Mouse (Mus musculus) heart, embryonic 10.5 days (tissue): ENCODE results near the gene Frmd4a. TPM values are rescaled to one million over a fixed set of nuclear protein-coding genes. Genes with fewer than 3 reads are reported as not detected.

Experiments used
- DNase-seq: peaks from one replicate; pipeline ENCODE4 v3.0.0-alpha.2; 2017; ENCODE audit warnings: low spot score
- H3K27ac ChIP-seq: fragments of 300-500 bp; sonication (generic); 2 replicates; pipeline ENCODE4 v1.5.1; 2016; ENCODE audit warnings: mild to moderate bottlenecking
- H3K27me3 ChIP-seq: fragments of 300-500 bp; sonication (generic); 2 replicates; pipeline ENCODE4 v1.6.1; 2016; ENCODE audit warnings: mild to moderate bottlenecking; ENCODE audit not compliant: poor library complexity, insufficient read depth, severe bottlenecking
- H3K36me3 ChIP-seq: fragments of 300-500 bp; sonication (generic); 2 replicates; pipeline ENCODE4 v1.6.1; 2016; ENCODE audit warnings: mild to moderate bottlenecking, moderate library complexity
- H3K4me1 ChIP-seq: fragments of 300-500 bp; sonication (generic); 2 replicates; pipeline ENCODE4 v1.6.1; 2016; ENCODE audit warnings: mild to moderate bottlenecking
- H3K4me3 ChIP-seq: fragments of 300-500 bp; sonication (generic); 2 replicates; pipeline ENCODE4 v1.5.1; 2016; ENCODE audit warnings: mild to moderate bottlenecking, moderate library complexity
- H3K9me3 ChIP-seq: fragments of 300-500 bp; sonication (generic); 2 replicates; pipeline ENCODE4 v1.6.1; 2016; ENCODE audit warnings: mild to moderate bottlenecking, moderate library complexity
- WGBS: fragments of 180-500 bp; shearing (Covaris S2); methylation state at CpG from one replicate; pipeline ENCODE4 v1.1.7; 2016; 5-methylcytosine and 5-hydroxymethylcytosine counted together
- polyA plus RNA-seq: library from polyadenylated mRNA; unstranded; fragments of >200 nt; fragmentation: Nextera tagmentation; extraction: Ambion mirVana; gene quantifications from 2 replicates; pipeline ENCODE4 v1.2.1, GENCODE M21; 2016

The Frmd4a gene
- polyA plus RNA-seq, 1 experiment from 2014 or later, result 29.4 TPM

DNA sequence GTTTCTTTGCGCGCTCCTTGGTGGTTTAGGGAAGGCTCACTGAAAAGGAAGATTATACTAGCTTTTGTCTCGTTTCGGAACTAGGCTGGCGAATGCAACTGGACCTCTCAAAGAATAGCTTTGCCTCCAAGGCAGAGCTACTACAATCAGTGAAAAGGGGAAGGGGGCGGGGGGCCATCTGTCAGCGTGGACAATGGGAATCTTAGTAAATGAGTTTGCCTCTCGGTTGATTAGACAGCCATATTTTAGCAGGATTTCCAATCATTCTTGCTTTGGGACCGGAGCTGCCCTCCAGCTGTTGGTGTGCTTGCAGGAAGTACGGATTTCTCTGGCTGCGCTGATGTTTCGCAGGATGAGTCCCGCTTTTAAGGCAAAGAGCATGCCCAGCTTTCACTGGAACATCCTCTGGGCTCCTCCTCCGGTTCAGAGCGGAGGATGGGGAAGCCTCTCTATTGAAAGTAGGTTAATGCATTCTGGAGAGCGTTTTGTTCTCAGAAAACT lies 135.7 kb downstream of the Frmd4a start:
- Histone ChIP-seq H3K9me3 (no peaks in the 10 kb centered on the region), H3K36me3 (no peaks in the 10 kb centered on the region), H3K4me3 (peak overlapping the region; percentile 61), H3K27me3 (peaks cover 25% of the 10 kb centered on the region; the same call in 1 of the 2 replicates), H3K4me1 (peaks cover 6% of the 10 kb centered on the region; the same call in 1 of the 2 replicates), H3K27ac (no peak overlapping the region)
- WGBS, result 9% methylated on average over 16 of the region's 16 CpGs
- DNase-seq, result no peak

DNA sequence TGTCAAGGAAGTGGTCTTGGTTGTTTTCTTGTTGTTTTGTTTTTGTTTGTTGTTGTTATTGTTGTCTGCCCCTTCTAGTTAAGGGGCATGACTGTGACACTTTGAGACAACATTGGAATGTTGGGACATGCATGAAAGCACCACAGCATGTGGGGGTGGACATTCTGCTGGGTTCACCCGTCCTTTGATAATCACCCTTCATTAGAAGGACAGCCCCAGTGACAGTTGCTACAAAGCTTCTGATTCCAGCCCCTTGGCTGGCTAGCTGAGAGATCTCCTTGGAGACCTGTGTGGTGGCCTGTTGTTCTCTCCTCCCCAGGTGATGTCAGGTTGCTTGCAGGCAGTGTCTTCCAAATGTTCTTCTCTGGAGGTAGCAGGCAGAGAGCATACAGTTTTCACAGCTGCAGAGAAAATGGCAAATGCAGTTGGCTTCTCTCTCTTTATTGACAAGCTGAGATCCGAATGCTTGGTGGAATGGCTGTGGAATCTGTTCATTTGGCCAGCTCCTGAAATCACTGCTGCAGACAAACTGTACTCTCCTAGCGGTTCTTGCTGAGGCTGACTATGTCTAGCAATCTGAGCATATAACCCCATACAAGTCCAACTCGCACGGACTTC lies 136.6 kb downstream of the Frmd4a start:
- no peak for DNase-seq
- H3K27me3 ChIP-seq, result peaks cover 25% of the 10 kb centered on the region; the same call in 1 of the 2 replicates
- no peak overlapping the region for H3K27ac ChIP-seq
- H3K36me3 ChIP-seq, result no peaks in the 10 kb centered on the region
- H3K4me1 ChIP-seq, result peaks cover 6% of the 10 kb centered on the region; the same call in 1 of the 2 replicates
- H3K9me3 ChIP-seq, result no peaks in the 10 kb centered on the region
- 66% methylated on average over 5 of the region's 5 CpGs for WGBS
- H3K4me3 ChIP-seq, result no peak overlapping the region

DNA sequence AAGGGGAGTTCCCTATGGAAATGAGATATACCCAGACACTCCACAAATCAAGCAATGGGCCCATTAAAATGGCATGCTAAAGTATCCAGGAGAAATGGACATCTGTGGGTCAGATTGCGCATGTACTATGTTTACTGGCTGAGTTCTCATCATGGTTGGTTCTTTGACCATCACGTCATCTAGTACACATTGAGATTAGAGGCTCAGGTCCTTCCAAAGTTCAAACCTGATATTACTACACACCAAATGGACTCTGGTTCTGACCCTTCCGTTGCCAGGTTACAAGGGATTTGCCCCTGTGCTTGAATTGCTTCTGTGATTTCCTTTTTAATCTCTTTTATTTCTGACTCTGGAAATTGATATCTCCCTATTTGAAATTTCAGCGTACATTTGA lies 137.1 kb downstream of the Frmd4a start:
- Histone ChIP-seq H3K9me3 (no peaks in the 10 kb centered on the region), H3K27me3 (peaks cover 25% of the 10 kb centered on the region; the same call in 1 of the 2 replicates), H3K36me3 (no peaks in the 10 kb centered on the region), H3K27ac (no peak overlapping the region), H3K4me3 (no peak overlapping the region), H3K4me1 (peaks cover 9% of the 10 kb centered on the region; the same call in 1 of the 2 replicates)
- no peak for DNase-seq
- WGBS, result 88% methylated on average over 4 of the region's 4 CpGs

DNA sequence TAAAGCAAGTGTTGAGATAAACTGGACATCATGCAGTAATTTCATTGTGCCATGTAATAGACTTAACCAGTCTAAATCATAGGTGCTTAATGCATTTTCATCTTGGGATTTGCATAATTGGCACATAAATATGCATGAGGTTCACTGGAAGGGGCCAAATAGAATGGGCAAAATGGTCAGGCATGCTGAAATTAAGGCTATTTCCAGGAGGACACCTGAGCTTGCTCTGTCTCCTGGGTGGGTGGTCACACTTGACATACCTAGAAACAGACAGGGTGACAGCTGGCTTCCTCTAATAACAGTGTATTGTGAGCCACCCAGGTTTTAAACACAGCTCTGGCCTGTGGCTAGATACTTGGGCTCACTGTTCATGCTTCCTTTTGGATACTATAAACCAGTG lies 137.9 kb downstream of the Frmd4a start:
- no peaks in the 10 kb centered on the region for H3K9me3 ChIP-seq
- H3K4me3 ChIP-seq, result no peak overlapping the region
- no peaks in the 10 kb centered on the region for H3K36me3 ChIP-seq
- H3K27me3 ChIP-seq, result peaks cover 24% of the 10 kb centered on the region; the same call in 1 of the 2 replicates
- peaks cover 12% of the 10 kb centered on the region; the same call in 1 of the 2 replicates for H3K4me1 ChIP-seq
- no peak overlapping the region for H3K27ac ChIP-seq
- no peak for DNase-seq

DNA sequence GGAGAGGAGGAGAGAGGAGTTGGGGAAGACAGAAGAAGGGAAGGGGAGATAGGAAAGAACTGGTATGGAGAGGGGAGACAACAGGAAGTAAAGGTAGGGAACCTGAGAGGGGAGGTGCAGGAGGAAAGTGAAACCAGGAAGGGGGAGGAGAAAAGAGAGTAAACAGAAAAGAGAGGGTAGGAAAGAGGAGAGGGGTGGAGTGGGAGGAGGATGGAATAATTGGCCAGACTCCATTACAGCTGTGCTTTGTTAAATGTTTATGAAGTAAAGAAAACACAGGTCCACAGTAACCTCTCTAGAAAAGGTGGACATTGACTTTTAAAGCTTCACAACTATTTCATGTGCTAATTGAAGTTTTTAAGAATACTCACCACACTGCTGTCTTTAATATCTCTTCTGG lies 139.0 kb downstream of the Frmd4a start:
- Histone ChIP-seq H3K9me3 (no peaks in the 10 kb centered on the region), H3K27me3 (peaks cover 14% of the 10 kb centered on the region; the same call in 1 of the 2 replicates), H3K4me3 (no peak overlapping the region), H3K36me3 (no peaks in the 10 kb centered on the region), H3K4me1 (peaks cover 12% of the 10 kb centered on the region; the same call in 1 of the 2 replicates), H3K27ac (no peak overlapping the region)
- DNase-seq, result no peak

DNA sequence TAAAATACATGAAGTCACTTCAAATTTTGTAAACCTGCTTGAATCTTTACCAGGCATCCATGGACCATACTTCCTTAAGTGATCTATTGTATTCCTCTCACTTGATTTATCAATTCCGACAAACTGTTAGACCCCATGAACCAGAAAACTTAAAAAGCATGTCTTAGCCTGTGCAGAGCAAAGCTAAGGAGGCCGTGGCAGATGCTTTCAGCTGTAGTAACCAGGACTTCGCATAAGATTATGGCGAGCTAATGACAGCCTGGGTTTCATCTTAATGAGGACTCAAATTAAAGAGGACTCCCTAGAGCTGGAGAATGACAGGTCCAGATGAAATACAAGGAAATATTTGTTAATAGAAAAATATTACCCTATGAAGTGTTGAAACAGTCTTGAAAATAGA lies 139.9 kb downstream of the Frmd4a start:
- Histone ChIP-seq H3K27me3 (peaks cover 8% of the 10 kb centered on the region; the same call in 1 of the 2 replicates), H3K27ac (no peak overlapping the region), H3K9me3 (no peaks in the 10 kb centered on the region), H3K4me3 (no peak overlapping the region), H3K36me3 (no peaks in the 10 kb centered on the region), H3K4me1 (peaks cover 11% of the 10 kb centered on the region; the same call in 1 of the 2 replicates)
- no peak for DNase-seq
- WGBS, result 81% methylated on average over 4 of the region's 4 CpGs

DNA sequence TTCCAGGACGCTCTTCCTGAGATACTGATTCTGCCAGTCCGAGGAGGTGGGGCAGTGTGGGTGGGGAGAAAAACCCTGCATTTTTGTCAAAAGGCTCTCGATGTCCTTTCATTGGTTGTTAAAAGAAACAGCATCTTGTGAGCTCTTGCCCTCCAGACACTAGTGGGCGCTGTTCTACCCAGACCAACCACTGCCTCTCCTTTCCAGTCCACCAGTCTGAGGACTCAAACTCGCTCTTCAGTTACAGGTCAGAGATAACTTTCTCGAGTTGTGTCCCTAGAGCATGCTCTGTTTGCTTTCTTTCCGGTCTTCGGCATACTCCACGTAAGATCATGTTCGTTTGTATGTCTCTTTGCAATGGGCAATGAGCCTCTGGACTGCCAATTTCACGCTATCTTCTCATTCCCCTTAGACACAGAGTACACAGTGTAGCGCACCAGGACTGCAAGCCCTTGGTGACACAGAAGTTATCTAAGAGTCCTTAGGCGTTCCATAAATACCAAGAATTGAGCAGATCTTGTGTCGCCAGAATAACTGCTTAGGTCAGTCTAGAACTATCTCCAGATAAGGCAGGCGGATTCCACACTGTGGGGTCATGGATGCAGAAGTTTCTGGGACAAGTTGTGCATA lies 142.2 kb downstream of the Frmd4a start:
- Histone ChIP-seq H3K4me3 (no peak overlapping the region), H3K27ac (no peak overlapping the region), H3K9me3 (no peaks in the 10 kb centered on the region), H3K36me3 (no peaks in the 10 kb centered on the region), H3K4me1 (0 out of 2 replicates have a peak, but pooled peaks cover 6% of the 10 kb centered on the region), H3K27me3 (0 out of 2 replicates have a peak, but pooled peaks cover under 1% of the 10 kb centered on the region)
- DNase-seq, result no peak
- WGBS, result 63% methylated on average over 15 of the region's 15 CpGs

DNA sequence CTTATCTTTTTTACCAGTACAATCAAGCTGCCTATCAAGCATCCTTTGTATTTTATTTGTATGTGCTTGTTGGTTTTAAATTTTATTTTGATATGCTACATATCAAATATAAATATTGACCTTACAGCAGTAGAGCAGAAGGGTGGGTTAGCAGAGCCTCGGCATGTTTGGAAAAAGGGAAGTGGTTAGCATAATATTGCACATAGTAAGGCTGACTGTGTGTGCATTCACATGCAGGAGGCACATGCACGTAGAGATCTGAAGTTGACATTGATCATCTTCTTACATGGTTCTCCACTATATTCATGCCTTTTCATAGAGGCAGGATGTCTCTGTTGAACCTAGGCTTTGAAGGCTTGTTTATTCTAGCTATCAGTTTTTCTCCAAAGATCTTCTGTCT lies 148.7 kb downstream of the Frmd4a start:
- WGBS, result 82% methylated on average over 2 of the region's 2 CpGs
- Histone ChIP-seq H3K4me1 (0 out of 2 replicates have a peak, but pooled peaks cover 10% of the 10 kb centered on the region), H3K27ac (no peak overlapping the region), H3K9me3 (peaks cover 4% of the 10 kb centered on the region), H3K27me3 (no peaks in the 10 kb centered on the region; the same call in 1 of the 2 replicates), H3K4me3 (no peak overlapping the region), H3K36me3 (no peaks in the 10 kb centered on the region)
- no peak for DNase-seq

DNA sequence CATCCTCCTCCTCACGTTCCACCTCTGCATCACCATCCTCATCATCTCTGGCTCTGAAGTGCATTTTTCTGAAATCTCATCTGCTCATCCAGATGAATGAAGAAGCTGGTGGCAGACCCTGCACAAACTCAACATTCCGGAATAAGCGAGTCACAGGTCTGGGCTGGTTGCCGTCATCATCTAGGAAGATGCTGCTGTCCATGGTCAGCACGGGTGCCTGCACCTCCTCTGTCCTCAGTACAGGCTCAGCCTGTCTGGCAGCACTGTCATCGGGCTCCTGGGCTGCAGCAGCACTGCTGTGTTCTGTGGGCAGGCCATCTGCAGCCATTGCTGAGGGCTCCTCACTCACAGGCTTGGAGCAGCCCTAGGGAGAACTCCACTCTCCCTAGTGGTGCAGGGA lies 149.6 kb downstream of the Frmd4a start:
- H3K27me3 ChIP-seq, result no peaks in the 10 kb centered on the region; the same call in 1 of the 2 replicates
- no peak overlapping the region for H3K27ac ChIP-seq
- DNase-seq, result no peak
- peaks cover 4% of the 10 kb centered on the region for H3K9me3 ChIP-seq
- no peaks in the 10 kb centered on the region for H3K36me3 ChIP-seq
- H3K4me3 ChIP-seq, result no peak overlapping the region
- WGBS, result 74% methylated on average over 6 of the region's 6 CpGs
- 0 out of 2 replicates have a peak, but pooled peaks cover 10% of the 10 kb centered on the region for H3K4me1 ChIP-seq

DNA sequence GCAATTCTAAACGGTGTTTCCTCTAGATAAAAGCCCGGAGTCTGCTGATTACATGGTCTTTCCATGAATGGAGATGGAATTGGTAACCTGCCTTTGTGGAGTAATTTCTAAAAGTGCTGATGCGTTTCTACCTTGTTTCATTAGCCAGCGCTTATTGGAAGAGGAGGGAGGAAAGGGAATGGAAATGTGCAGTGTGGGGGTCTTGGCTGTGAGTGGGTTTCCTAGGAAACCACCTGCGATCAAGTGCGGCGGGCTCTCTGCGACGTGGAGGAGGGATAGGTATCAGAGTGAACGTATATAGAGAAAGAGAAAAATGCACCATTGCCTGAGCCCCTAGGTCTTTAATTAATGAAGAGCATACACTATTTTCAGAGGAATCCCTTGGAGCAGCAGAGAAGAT lies 152.2 kb downstream of the Frmd4a start:
- Histone ChIP-seq H3K4me1 (0 out of 2 replicates have a peak, but pooled peaks cover 10% of the 10 kb centered on the region), H3K4me3 (no peak overlapping the region), H3K27me3 (no peaks in the 10 kb centered on the region; the same call in 1 of the 2 replicates), H3K36me3 (no peaks in the 10 kb centered on the region), H3K9me3 (peaks cover 4% of the 10 kb centered on the region), H3K27ac (no peak overlapping the region)
- 74% methylated on average over 10 of the region's 10 CpGs for whole genome bisulfite sequencing
- DNase-seq, result no peak

DNA sequence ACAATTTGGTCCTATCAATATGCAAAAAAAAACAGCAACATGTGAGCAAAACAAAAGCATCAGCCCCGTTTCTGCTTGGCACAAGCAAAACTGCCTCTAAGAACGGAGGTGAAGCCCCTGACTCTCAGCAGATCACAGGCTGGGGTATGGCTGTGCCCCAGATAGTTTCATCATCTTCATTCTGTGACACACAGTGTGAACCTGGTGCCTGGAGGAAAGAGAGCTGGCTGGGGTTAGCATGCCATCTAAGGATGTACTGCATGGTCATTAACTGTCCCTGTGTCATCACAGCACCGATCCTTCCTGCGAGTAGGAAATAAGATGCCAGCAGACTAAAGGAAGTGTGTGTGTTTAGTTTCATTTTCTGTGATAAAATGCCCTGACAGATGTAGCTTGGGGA lies 152.7 kb downstream of the Frmd4a start:
- Histone ChIP-seq H3K4me1 (0 out of 2 replicates have a peak, but pooled peaks cover 10% of the 10 kb centered on the region), H3K27ac (no peak overlapping the region), H3K27me3 (no peaks in the 10 kb centered on the region; the same call in 1 of the 2 replicates), H3K9me3 (peaks cover 4% of the 10 kb centered on the region), H3K36me3 (no peaks in the 10 kb centered on the region), H3K4me3 (no peak overlapping the region)
- DNase-seq, result no peak
- 82% methylated on average over 4 of the region's 4 CpGs for WGBS

DNA sequence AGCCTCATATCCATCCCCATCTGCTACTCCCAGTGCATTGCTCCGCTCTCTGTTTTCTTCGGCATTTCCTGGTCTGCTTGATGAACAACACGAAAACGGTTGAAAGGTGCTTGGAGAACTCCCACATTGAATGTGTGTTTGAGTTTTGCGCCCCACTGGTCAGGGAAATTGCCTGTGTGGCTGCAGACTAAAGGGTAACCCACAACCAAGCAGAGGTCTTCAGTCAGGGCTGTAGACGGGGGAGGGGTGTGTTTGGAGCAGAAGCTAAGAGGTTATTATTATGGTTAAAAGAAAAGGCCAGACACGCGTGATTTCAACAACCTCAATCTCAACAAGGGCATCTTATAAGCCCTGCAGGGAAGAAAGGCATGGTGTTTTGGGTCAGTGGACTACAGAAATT lies 167.5 kb downstream of the Frmd4a start:
- no peaks in the 10 kb centered on the region for H3K27me3 ChIP-seq
- no peak for DNase-seq

DNA sequence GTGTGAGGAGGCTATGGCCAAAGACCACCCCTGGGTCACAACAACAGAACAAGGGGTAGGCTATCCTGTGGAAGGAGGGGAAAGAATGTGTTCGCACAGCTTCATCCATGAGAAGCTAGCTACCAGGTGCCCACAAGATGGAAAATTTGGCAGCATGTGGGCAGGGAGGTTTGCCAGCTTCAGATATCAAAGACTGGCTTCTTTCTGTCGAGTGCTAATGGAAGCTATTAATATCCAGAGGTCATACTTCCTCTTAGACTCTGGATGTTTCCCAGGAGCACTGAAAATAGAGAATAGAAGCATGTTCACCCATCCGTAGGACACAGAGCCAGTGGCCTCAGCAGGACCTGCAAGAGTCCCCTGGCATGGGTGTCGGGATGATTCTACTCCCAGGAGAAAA lies 170.0 kb downstream of the Frmd4a start:
- DNase-seq, result no peak
- Histone ChIP-seq H3K36me3 (no peaks in the 10 kb centered on the region), H3K4me1 (peaks cover 15% of the 10 kb centered on the region; the same call in 1 of the 2 replicates), H3K27ac (0 out of 2 replicates have a peak overlapping the region, but pooled peaks have one; percentile 50), H3K27me3 (no peaks in the 10 kb centered on the region), H3K4me3 (no peak overlapping the region), H3K9me3 (no peaks in the 10 kb centered on the region)
- WGBS, result 56% methylated on average over 4 of the region's 4 CpGs

More for the DNA sequence above, 167.5 kb downstream of the Frmd4a start:
- WGBS, result 80% methylated on average over 8 of the region's 8 CpGs
- Histone ChIP-seq H3K4me3 (no peak overlapping the region), H3K4me1 (peaks cover 15% of the 10 kb centered on the region; the same call in 1 of the 2 replicates), H3K9me3 (no peaks in the 10 kb centered on the region), H3K36me3 (no peaks in the 10 kb centered on the region), H3K27ac (no peak overlapping the region; the same call in 1 of the 2 replicates)
